Mouse (Mus musculus) thymus, postnatal 14 days (tissue): ENCODE data around the gene Wnk4.

Experiments used
- DNase-seq: peaks from one replicate; pipeline ENCODE4 v3.0.0; 2021

The Wnk4 gene

GRCm38 (mm10) chr11:101259948-101260825 is at the start of gene Wnk4:
Wnk4 (plus strand) TSS chr11:101260567.
- peak; percentile 56 for DNase-seq

GRCm38 (mm10) chr11:101211970-101212369 is 48.4 kb upstream of the Wnk4 start:
- peak; percentile 54 for DNase-seq

DNA sequence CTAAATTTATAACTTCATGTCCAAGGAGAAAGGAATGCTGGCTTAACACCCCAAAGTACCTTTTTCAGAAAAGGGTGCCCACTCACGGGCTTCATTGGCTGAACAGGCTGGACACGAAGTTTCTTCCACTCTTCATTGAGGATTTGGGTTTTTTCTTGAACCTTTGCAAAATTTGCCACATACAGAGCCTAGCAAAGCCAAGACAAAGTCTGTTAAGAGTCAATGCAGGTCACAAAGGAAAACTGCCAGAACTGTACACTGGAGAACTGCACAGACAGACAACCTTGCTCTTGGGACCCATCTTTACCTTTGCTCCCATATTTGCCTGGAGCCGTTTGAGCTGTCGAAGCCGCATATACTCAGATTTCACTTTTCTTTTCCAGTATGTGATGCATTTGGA is 43.4 kb upstream of the Wnk4 start:
- no peak for DNase-seq

DNA sequence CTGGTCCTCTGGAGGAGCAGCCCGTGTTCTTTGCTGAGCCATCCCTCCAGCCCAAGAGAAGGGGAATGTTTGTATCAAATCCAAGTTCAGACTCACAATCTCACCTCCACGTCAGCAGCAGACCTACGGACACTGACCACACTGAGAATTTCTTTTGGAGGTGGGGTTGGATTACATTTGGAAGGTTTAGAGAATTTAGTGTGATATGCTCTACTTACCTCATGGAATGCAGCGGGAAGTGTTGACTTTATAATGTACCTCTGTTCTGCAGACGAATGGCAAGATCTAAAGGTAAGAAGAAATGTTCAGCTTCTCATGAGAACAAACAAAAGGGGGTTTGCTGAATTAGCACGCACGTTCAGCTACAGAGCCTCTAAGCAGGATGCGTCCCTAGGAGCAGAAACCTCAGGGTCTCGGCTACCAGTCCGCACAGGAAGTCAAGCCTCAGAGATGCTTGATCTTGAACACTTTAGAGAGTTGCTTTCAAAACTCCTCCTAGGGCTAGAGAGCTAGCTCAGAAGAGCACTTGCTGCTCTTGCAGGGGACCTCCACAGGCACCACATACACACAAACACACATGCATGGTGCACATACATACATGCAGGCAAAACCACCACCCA is 41.8 kb upstream of the Wnk4 start:
- DNase-seq = peak; percentile 65

DNA sequence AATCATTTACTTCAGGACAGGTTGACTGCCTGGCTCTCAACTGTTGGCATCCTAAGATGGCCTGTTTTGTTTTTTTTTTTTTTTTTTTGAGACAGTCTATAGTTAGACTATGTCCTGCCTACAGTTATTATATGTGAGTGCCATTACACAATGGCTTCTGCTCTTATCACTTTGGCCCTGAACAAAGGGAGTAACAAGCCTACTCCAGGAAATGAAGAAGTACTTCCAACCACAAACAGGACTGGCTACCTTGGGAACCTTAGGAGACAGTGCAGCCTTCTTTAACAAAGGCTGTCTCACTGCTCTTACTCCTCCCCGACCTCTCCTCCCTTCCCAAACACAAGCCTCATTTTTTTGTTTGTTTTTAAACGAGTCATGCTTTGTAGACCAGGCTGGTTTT is 39.5 kb upstream of the Wnk4 start:
- DNase-seq = no peak

- no peak for DNase-seq
Observed at GRCm38 (mm10) chr11:101221306-101221986, 38.9 kb upstream of the Wnk4 start.

GRCm38 (mm10) chr11:101224337-101224736 is 36.0 kb upstream of the Wnk4 start:
- DNase-seq = no peak

DNA sequence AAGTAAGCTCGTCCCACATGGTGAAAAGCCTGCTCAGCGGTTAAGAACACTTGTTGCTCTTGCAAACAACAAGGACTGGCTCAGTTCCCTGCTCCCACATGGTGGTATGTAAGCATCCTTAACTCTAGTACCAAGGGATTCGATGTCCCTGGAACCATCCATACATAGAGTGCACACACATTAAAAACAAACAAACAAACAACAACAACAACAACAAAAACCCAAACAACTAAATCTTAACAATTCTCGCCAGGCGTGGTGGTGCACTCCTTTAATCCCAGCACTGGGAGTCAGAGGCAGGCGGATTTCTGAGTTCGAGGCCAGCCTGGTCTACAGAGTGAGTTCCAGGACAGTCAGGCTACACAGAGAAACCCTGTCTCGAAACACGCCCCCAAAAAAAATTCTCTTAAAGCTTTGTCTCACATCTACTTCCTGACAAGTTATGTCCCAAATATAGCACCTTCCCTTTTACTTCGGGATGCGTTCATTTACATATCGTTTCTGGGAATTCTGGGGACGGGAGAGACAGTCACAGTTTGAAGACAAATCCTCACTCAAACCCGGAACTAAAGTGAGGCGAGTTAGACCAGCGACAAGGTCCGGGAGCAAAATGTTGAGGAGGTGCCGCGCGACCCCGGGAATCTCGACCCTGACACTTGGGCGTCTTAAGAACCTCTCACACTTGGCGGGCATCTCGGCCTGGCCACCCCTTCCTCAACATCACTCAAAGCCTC is 34.9 kb upstream of the Wnk4 start:
- DNase-seq = no peak

DNA sequence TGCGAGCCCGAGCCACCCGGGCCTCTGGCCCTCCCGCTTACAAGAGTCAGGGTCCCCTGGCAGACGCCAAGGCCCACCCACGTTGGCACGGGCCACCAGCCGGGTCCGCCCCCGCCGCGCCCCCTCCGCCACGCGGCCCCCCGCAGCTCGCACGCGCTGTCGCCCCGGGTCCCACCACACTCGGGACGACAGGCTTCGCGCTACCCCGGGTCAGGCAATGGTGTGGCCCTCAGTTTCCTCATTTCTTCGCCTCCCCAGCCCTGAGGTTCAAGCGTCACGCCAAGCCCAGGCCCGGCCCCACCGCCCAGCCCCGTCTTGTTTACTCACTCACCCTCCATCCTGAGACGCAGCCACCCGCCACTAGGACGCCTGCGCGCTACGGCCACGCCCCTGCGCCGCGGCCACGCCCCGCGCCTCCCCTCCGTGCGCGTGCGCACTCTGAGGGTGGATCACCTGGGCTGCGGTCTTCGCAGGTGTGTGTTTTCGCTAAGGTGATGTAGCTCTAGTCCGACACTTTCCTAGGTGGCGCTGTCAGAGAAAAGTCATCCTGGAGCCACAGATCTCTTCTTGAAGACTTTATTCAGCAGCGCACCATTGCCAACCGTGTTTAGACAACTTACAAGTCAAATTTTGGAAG is 34.2 kb upstream of the Wnk4 start, which contains the start of gene Ezh1:
Gene Ezh1, minus strand, starts transcription at position 399 of the 637 bp plus-strand sequence.
- DNase-seq = peak; percentile 93

GRCm38 (mm10) chr11:101229361-101229900 is 30.9 kb upstream of the Wnk4 start:
- DNase-seq = no peak

DNA sequence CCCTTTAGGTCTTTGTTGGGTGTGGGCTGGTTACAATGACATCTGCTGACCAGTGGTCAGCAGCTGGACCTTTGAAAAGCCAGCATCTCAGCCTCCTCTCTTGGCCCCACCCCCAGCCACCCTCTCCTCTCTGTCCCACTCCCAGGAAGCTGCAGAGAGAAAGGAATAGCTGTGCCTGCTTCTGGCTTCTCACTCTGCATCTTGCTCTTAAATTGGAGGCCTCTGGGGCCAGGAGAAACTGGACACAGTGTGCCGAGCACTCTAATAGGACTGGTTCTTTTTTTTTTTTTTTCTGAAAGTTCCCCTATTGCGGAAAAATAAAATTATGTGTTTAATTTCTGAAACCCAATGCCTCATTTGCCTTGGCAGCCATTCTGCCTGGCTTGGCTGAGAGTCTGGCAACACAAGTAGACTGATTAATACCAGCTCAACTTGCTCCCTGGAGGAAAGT is 30.3 kb upstream of the Wnk4 start:
- DNase-seq = no peak

DNA sequence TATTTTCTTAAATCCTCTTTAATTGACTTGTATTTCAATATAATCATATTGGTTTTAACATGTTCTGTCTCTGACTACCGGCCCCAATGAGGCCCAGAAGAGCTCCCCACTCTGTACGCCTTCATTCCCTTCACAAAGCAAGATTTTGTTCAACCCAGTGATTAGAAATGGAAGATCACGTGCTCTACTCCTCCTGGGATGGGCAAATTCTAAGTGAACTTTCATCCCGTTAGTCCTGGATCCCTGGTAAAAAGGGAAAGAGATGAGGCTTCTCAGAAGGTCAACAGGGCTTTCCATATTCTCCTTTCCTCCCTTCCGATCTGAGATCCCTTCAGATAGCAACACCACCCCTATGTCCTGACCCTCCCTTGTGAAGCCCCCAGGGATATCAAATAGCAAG is 29.8 kb upstream of the Wnk4 start:
- no peak for DNase-seq

DNA sequence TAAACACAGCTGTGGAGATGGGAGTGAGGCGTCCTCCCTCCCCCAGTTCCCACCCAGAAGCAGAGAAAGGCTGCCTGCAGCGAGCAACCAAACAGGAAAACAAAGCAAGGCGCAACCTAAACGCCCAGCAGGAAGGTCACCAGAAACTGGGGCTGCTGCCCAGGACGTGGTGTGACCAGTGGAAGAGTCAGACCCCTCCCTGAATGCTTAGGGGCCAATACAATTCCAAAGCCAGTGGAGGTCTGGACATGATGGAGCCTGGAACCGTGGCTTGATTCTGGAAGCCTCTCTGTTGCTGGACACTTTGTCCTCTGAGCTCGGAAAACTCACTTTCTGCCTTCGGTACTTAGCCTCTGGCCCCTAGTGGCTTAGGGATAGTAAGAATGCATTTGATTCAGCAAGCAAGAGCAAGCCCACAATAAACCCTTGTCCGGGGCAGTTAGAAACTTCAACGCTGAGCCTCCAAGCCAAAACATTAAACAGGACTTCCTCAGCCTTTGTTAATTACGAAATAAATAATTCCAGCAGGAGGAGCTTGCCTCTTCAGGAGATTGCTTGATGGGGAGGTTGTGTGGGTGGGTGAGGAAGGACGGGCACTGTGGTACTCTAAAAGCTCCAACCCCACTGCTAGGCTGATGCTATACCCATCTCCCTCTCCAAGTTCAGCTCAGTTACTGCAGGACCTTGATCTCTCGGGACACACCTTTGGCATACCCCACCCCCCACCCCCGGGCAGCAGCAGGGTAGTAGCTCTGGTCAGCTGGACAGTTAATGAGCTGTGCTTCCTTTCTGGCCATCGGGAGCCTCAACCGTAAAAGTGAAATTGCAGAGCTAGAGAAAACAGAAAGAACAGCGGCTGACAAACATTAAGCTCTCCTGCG is 29.1 kb upstream of the Wnk4 start:
- DNase-seq = no peak

DNA sequence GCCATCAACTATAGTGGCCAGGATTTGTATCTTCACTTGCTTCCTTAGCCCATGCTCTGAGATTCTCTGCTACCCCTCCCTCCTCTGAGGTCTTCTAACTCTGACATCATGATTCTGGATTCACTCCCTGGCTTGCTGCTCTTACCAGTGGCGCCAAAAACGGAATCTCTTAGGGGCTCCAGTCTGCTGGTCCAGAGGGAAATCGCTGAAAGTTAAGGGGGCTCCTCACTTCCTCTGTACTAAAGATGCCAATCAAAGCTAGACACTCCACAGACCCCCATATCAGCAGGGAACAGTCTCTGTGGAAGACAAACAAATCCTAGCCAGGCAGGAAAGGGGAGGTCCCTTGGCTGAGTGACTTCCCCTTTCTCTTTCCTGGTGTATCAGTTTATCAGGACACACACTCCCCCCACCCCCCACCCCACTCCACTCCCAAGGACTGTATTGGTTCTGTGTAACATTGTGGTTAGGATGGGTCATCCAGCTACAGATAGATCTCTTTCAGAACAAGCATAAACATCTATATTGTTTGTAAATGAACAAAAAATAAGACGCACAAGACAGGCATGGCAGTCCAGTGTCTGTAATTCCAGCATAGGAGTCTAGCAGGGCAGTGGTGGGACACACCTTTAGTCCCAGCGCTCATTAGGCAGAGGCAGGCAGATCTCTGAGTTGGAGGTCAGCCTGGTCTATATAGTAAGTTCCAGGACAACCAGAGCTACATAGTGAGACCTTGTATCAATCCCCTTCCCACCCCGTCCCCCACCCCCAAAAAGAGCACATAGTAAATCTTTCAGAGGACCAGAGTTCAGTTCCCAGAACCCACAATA is 28.1 kb upstream of the Wnk4 start:
- DNase-seq = no peak

- no peak for DNase-seq
Observed at GRCm38 (mm10) chr11:101233240-101233639, 27.1 kb upstream of the Wnk4 start.

- DNase-seq = no peak
Observed at GRCm38 (mm10) chr11:101234124-101234523, 26.2 kb upstream of the Wnk4 start.

DNA sequence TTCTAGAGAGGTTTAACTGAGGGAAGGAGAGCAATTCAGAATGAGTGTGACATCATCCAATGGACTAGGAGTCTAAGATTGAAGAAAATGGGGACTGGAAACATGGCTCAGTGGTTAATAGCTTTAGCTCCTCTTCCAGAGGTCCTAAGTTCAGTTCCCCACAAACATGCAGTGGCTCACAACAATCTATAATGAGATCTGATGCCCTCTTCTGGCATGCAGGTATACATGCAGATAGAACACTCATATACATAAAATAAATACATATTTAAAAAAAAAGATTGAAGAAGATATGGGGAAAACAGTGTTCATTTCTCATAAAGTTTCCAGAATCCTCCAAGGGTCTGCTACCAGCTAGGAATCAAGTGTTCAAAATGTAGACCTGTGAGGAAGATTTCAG is 24.9 kb upstream of the Wnk4 start:
- DNase-seq = no peak

GRCm38 (mm10) chr11:101236782-101237181 is 23.6 kb upstream of the Wnk4 start:
- no peak for DNase-seq

GRCm38 (mm10) chr11:101238071-101238647 is 22.2 kb upstream of the Wnk4 start:
- DNase-seq = no peak

DNA sequence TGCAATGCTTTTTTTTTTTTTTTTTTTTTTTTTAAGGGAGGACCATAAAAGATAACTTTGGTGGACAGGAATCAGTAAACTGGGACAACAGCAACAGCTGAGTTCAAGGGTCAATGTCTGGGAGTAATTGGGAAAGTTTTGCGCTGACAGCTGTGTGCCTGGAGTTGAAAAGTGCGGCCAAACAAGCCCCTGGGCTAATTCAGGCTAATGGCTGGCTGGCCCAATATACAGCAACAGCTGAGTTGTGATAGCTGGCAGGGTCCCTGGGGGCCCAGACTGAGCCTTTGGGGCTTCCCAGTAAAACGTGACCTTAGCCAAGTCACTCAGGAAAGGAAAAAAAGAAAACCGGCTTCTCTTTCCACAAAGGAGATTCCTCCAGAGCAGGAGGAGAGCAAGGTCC is 15.3 kb upstream of the Wnk4 start:
- no peak for DNase-seq
